Mouse (Mus musculus) frontal cortex, adult (tissue): ENCODE measurements around the gene Stub1.
A peak's percentile ranks its signal among the peaks of the same experiment; 100 is the strongest.
"Not testable (repeated sequence)": the region's sequence is repeated elsewhere in the genome, so short reads cannot be mapped to it uniquely, and the experiment has no call there.

ENCODE experiments used
- ATAC-seq: cut with Nextera tagmentation; 2 replicates; pipeline ENCODE4 v1.9.2; 2017; ENCODE audit warnings: mild to moderate bottlenecking, moderate library complexity, mixed read lengths; ENCODE audit not compliant: low TSS enrichment

Stub1 gene

GRCm38 (mm10) chr17:25823452-25823851 lies 9.8 kb downstream of the Stub1 start, which contains the start of gene Wdr24:
TSS of gene Wdr24 (plus strand) at chr17:25823627.
- peak; percentile 88 for ATAC-seq

- ATAC-seq, result no peak
Observed at GRCm38 (mm10) chr17:25818851-25819780, 14.1 kb downstream of the Stub1 start.

- no peak for ATAC-seq
Observed at GRCm38 (mm10) chr17:25817662-25818061, 15.5 kb downstream of the Stub1 start.

DNA sequence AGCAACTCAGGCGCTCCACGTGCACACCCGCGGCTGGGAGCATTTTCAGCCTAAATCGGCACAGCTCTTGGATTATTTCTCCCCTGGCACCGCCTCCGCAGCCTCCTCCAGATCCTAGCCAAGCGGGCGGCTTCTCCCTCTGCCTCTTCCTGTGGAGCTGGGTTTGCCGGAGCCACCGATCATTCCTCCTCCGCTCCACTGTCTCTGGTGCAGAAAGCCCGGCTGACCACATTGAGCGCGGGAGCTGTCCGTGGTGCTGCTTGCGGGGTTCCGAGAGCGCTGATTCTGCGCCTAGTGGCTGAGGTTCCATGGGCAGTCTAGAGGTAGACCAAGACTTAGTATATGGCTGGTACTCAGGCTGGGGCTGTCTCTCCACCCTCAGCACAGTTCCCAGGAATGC lies 19.7 kb downstream of the Stub1 start:
- ATAC-seq, result peak; percentile 75

GRCm38 (mm10) chr17:25810890-25811289 lies 22.3 kb downstream of the Stub1 start:
- no peak for ATAC-seq

- peak; percentile 14; the same call in 1 of the 2 replicates for ATAC-seq
Observed at GRCm38 (mm10) chr17:25809606-25810340, 23.4 kb downstream of the Stub1 start.

- peak; percentile 60 for ATAC-seq
Observed at GRCm38 (mm10) chr17:25808789-25809605, 24.2 kb downstream of the Stub1 start, which contains the start of gene Fbxl16. TSS of gene Fbxl16 (plus strand) at chr17:25809085.

- no peak for ATAC-seq
Observed at GRCm38 (mm10) chr17:25808028-25808427, 25.2 kb downstream of the Stub1 start.

- not testable (repeated sequence) for ATAC-seq
Observed at GRCm38 (mm10) chr17:25807452-25807851, 25.8 kb downstream of the Stub1 start.

GRCm38 (mm10) chr17:25806507-25806906 lies 26.7 kb downstream of the Stub1 start:
- no peak for ATAC-seq

GRCm38 (mm10) chr17:25802825-25803517 lies 30.2 kb downstream of the Stub1 start:
- ATAC-seq, result peak; percentile 86

DNA sequence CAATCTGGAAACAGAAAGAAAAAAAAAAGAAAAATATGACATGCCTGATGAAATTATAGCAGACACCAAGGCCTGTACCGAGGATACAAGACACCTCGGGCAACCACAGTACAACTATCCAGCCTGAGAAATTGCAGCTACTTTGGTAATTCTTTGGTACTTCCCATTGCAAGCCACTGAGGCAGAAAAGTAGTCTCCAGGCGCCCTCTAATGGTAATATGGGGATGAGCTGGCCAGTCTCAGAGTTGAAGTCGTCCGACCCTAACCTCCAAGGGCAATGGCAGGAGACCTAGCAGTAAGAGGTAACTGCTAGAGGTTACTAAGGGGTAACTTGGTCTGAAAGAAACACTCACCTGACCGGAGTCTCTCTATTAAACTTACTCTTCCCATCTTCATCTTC lies 32.2 kb downstream of the Stub1 start:
- peak; percentile 61; the same call in 1 of the 2 replicates for ATAC-seq

- ATAC-seq, result 0 out of 2 replicates have a peak, but pooled peaks have one; percentile 29
Observed at GRCm38 (mm10) chr17:25796951-25797369, 36.2 kb downstream of the Stub1 start, which contains the start of gene Metrn. TSS of gene Metrn (minus strand) at chr17:25797136.

- ATAC-seq, result no peak
Observed at GRCm38 (mm10) chr17:25796211-25796771, 36.9 kb downstream of the Stub1 start.

GRCm38 (mm10) chr17:25795609-25796092 lies 37.6 kb downstream of the Stub1 start, which contains the start of gene AC134908.4:
TSS of gene AC134908.4 (minus strand) at chr17:25795659.
- peak; percentile 51 for ATAC-seq

GRCm38 (mm10) chr17:25794998-25795397 lies 38.2 kb downstream of the Stub1 start:
- no peak for ATAC-seq

DNA sequence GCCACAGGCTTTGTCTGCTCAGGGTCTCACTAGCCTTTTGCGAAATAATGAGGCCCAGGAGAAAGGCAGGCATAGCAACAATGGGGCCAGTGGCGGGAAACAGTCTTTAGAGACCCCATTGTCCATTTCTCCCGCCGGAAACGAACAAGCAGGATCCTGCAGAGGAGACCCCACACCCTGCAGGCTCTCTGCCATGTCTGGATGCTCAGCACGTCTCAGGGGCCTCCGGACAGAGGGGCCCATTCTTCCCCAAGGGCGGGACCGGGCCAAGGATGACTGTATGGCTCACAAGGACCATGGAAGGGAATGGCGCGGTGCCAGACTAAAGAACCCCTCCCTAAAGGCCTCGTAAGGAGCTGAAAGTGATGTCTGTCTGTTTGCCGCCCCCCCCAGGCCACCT lies 39.0 kb downstream of the Stub1 start:
- no peak for ATAC-seq

DNA sequence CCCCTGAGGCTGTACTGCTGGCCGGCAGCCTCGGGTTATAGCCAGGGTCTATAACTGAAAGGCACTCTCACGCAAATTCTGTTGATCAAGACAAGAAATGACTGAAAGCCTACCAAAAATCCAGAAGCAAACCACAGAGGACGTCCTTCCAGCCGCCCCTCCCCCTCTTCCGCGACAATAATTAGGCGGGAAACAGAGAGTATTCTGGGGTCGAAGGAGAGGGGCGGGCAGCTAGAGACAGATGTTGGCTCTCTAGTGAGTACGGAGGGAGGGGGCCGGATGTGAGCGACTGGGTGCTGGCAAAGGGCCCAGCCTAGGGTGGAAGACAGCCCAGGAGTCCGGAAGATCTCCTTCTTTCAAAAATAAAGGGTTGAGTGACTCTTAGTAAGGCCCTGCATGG lies 40.6 kb downstream of the Stub1 start, which contains the start of gene Fam173a:
TSS of gene Fam173a (minus strand) at position 287 of the 400 bp plus-strand sequence.
- no peak for ATAC-seq

DNA sequence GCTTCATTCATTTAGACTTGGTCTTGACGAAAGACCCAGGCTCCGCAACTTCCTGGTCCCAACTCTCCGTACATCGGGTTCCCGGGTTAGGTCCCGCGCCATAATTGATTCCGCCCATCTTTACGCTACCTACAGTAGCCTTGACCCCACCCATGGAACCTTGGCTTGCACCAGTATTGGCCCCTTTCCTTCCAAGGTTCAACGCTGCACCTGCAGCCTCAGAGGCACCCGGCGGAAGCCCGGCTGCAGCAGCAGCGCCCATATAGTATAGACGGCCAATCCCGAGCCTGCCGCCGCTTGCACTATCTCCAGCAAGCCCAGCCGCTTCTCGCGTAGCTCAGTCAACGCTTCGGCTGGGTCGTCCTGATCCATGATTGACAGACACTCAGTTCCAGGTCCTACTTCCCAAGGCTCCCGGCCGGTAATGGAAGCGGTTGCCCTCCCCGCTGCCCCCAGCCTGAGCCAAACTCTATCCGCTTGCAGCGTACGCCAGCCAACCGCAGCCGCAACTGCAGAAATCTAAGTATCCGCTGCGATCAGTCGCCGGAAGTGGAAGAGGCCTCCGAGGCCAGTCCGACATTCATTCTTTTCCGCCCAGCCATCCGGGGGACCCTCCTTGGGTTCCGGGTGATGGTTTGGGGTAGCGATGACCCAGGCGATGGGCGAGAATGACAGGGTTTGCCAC lies 41.2 kb downstream of the Stub1 start:
- peak; percentile 62 for ATAC-seq
